Mouse (Mus musculus): ENCODE measurements at regions not wholly inside any gene's neighbourhood (a gene's known extent, or its start where the extent isn't known, plus 50 kb on each side); places are given as distances from the start of the nearest gene placed in this dataset.

- DNase-seq = no peak
These were observed 570.0 kb downstream of the Gm11232 start for GRCm38 (mm10) chr4:71187801-71188200.

DNA sequence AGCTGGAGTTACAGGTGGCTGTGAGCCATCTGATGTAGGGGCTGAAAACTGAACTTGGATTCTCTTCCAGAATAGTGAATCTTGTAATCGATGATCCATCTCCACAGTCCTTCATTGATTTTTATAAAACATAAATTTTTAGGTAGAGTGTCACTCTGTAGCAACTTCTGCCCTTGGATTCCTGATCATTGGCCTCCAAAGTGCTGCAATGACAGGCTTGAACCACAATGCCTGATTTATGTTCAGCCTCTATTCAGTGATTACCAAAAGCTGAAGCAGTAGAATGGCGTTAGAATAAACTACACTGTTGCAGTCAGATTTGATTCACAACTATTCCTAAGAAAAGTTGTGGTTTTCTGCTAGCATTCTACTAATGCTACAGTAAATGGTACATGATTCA, 580.1 kb downstream of the Gm11232 start:
- no peak for DNase-seq

- no peak for DNase-seq
These were observed 592.0 kb downstream of the Gm11232 start for GRCm38 (mm10) chr4:71165802-71166201.

GRCm38 (mm10) chr4:71131670-71132317, 597.0 kb upstream of the Megf9 start:
- DNase-seq = no peak

GRCm38 (mm10) chr4:71130946-71131669, 596.3 kb upstream of the Megf9 start:
- DNase-seq = no peak

DNA sequence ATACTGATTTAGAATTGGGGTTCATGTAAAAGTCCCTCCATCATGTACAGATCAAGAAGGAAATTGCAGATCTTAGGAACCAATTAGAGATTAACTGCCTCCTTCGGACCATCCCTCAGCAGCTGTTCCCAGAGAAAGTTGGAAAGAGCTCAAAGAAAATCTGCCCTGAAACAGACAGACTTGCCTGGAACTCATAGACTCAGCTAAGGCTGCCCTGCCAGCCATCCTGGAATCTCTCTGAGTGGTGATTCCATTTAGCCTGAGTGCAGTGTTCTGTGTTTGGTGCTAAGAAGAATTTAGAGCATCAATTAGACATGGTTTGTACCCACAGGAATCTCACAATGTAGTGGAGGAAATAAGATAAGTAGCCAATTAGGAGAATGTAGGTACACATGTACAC, 594.5 kb upstream of the Megf9 start:
- DNase-seq = no peak
